Mouse (Mus musculus) natural killer cell, adult 2 months (primary cell): Measurements from ENCODE around the gene Egfem1.

Source experiments
- DNase-seq, 2 experiments: peaks; one replicate each; pipeline ENCODE4 v3.0.0; 2022; ENCODE audit warnings: low spot score in 2 of 2

The Egfem1 gene

DNA sequence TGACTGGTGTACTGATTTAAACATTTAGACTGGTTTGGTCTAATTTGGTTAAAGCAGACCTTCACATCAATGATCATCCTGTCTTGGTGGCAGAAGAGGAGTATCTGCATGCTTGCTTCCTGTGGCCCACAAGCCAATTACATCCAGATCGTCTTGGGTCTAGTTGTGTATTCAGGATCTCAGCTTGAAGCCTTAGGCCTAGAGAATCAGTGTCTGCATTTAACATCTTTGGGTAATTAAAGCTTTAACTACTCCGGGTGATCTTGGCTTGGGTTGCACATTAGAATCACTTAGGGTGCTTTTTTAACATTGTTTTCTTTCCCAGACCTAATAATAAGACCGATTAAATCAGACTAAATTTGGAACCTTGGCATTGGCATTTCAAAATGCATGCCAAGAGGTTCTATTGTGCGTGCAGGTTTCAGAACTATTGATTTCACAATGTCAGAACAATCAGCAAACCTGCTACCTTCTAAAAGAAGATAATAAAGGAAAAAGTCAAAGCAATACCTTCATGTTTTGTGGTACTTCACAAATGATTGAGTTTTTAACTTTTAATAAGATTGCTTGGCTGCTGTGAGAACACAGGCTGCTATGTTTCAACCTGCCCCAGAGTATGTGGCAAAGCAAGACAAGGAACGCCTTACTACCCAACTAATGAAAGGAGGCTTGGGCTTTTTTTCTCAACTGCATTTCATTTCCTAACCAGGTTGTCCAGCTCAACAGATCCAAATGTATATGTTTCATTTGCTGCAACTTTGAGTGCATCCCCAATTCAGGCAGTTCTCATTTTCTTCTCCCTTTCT, 496.4 kb downstream of the Egfem1 start:
- no peak for DNase-seq

DNA sequence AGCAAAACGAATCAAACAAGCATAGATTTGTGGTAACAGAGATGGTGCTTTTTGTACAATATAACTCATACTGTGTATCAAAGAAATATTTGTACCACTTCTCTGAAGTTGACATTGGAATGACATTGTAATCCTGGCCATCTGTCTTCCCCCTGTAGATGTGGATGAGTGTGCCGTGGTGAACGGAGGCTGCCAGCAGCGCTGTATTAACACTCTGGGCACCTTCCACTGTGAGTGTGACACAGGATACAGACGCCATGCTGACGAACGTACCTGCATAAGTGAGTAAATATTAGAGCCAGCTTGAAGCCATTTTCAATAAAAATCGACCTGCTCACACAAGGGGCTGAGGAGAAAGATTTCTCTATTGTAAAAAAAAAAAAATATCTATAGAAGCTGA, 500.9 kb downstream of the Egfem1 start:
- no peak for DNase-seq

DNA sequence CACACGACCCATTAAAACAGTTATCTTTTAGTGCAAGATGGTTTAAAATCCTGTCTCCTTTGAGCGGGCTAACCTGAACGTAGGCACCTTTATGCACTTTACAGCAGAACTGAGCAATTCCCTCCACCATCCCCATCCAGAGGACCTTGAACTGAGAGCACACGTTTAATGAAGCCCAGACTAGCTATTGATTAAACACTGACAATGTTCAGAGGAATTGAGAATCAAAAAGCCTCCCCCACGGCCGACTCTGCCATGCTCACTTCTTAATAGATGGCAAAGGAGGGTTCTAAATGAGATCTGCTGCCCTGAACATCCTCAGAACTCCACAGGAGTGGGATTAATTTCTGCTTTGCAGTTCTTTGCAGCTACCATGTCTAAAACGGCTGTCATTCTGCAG, 520.3 kb downstream of the Egfem1 start:
- DNase-seq: no peak

DNA sequence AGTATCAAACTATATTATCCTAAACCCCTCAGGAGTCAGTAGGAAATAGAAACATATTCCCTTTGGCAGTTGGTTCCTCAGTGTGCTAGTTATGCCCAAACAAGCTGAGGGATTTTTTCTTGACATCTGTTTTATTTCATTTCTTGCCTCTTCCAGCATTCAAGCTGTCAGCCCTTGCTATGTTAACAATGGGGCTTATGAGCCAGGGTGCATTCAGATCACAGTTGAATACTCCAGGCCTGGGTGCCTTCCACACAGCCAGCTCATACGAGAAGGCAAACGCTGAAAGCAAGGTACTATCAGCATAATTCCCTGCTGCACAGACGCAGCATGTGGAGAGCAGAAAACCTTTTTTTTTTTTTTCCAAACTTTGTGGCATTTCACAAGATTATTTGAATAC, 526.9 kb downstream of the Egfem1 start:
- DNase-seq: no peak

DNA sequence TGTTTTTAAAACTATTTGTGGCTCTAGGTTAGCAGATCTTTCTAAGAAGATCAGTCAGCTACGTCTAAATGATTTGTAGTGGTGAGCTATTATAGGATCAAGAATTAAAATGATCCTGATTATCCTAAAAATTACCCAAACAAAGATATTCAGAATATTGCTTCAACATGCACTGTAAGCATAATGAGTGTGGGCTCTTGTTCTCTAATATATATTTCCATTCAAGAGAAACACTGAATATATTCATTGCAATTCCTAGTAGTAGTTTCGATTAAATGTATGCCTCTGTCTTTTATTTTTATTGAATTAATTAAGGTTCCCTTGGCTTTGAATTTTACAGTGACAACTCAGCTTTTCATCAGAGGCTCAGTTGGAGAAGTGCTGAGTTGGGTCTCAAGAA, 527.4 kb downstream of the Egfem1 start:
- no peak for DNase-seq

DNA sequence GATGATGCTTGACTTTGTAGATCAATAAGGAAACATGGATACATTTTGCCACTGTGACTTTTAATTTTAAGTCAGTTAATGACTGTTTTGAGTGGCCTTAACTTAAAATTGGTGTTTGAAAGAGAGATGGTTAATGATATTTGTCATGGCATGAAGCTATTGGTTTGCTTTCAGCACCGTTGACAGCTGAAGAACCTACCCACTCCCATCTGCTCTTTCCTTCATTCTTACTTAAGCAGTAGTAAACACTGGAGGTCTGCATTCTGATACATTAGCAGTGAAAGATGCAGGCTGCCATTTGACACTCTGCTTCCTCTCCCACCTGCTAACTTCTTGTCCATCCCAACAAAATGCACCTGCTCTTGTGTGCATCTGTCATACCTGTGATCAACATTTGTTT, 537.8 kb downstream of the Egfem1 start:
- no peak for DNase-seq

DNA sequence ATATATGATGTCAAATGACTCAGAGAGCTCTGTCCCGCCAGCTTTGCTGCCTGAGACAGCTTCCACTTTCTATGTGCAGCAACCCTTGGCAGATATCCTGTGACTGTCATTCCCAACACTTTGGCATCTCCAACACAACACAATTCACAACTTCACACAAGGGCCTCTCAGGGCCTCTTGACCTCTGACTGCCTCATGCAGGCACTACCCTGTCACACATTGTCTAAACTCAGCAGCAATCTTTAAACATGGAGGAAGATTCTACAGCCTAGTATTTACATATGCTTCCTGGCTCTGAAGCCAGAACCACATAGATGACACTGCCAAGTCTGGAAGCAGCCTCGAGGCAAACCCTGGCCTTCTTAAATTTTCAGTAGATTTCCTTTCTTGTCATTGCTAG, 558.0 kb downstream of the Egfem1 start:
- DNase-seq: no peak

DNA sequence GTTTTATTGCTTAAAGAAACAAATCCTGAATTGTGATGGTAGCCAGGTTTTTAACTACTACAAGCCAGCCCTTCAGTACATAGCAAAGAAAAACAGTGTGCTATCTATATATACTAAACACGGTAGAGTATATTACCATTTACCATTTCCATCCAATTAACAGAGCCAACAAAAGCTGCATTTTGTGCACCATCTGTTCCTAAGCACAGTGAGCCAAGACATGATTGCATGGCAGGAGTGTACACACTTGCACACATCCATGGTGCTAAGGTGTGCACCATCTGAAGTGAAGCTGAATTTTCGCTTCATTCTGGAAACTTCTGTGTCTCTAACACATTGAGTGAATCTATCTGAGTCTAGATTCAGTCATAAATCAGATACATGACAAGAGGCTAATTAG, 585.0 kb downstream of the Egfem1 start:
- DNase-seq: no peak

DNA sequence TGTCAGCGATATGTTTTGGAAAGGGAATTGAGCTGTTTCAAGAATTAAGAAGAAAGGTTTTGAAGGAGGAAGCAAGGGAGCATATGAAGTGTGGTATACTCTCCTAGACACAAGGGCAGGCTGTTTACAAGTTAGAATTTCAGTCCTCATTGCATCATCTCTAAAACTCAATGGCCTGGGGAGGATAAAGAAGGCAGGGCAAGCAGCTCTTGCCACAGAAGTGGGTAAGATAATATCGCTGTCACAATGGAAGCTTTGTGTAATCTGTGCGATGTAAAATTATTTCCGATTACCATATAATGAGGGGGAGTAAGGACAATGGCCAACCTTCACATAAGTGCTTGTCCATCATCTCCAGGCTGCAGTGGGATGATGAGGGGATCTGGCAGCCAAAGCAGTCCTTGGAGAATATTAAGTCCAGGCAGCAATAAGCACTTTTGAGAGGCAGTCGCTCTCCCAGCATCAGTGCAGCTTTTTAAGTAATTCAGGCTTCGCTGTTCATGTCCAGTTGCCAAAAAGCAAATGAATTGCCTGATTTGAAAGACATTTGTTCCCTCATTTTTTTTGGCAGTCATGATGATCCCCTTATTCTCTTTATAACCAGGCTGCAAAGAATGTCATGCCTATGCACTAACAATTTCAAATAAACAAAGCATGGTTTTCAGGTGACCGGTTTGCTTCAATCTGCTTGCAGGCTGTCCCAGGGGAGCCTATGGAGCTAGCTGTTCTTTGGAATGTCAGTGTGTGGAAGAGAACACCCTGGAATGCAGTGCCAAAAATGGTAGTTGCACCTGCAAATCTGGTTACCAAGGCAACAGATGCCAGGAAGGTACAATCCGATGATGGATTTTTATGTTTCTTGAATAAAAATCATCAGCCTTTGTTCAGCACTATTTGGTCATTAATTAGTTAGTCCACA, 607.8 kb downstream of the Egfem1 start:
- DNase-seq: no peak

DNA sequence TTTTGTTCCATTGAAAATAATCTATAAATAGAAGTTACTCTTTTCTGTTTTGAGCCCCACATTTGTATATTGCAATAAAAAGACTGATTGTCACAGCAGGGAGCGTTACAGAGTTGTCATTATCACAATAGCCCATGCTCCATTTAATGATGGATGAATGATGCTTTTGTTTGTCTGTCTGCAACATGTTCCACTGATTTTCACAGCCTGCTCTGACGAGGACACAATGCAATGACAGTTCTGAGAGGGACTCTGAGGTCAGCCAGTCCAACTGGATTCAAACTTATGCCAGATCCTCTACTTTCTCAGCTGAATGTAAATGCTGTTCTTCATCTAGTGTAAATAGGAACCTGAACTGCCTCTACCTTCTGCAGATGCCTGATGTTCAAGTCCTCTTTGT, 619.3 kb downstream of the Egfem1 start:
- DNase-seq: no peak

DNA sequence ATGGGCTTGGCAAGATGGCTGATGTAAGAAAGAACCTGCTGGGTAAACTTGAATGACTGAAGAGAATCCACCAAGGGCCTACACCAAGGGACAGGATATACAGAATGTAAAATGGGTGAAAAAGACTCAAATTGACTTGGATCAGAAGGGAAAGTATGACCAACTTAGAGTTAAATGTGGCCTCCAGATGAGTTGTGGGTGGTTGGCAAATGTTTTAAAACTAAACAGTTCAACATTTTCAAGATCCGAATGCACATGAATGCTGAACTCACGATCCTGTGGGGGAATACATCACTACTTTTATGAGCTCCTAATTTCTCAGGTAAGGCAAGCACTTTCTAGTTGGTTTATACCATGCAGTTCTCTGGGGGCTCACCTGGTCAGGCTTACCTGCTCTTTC, 625.0 kb downstream of the Egfem1 start:
- no peak for DNase-seq

DNA sequence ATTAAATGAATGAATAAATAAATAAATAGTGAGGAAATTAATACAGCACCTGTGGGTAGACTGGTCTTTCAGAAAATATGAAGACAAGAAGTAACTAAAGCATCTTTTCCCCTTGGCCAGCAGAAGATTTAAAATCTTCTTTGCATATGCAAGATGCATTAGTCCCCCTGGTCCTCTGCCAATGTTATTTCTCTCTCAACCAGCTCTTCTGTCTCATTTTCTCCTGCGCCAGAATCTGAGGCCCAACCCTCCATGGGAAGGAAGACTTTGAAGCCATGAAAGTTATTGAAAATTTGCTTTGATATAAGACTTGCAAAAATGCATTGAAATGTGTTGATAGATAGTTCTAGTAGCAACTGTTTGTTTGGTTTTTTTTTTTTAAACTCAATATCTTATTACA, 625.6 kb downstream of the Egfem1 start:
- no peak for DNase-seq

DNA sequence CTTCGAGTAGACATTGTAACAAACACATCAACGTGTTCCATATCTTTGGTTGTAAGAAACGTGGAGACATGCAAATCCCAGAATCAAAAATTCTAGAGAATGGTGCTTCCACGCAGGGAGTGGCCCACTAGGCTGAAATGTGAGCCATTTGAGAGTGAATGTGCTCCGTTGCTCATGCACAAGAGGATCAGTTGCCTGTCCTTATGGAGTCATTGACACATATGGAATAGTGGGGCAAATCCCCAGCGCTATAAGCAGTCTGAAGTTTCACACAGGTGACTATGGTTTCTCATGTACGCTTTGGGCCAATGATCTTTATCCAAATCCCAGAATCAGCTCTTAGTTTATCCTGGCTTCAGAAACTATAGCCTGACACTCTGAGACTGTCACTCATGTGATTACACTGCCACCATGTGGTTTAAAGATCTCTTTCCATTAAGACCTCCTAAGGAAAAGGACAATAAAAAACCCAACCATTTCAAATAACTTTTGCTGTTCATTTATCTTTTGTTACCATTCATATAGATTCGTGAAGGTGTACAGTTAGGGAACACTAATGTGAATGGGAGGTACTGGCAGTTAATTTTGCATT, 644.6 kb downstream of the Egfem1 start:
- DNase-seq: no peak

DNA sequence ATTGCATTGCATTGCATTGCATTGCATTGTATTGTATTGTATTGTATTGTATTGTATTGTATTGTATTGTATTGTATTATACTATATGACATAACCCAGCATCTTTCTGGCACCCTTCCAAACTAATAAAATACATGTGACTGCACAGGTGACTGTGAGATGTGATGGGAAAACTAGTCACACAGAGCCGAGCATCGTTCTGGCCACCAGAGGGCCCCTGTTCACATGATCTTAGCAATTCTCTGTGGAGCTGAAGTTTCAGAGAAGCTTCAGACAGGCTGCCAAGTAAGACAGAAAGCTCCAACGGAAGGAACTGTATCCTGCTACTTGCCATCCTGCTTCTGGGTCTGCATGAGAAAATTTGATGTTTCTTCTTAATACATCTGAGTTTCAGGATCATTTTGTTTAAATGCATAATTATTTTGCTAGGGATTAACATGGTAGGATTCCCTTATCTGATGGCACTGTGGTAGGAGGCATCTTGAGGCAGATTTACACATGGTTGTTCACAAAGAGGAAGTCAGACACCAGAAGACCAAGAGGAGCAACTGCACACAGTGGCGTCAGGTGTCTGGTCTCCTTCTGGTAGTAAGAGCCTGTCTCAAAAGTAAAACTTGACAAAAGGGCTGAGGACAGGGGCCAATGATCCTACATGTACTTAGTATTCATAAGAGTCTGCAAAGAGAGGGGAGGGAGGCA, 648.4 kb downstream of the Egfem1 start:
- no peak for DNase-seq

DNA sequence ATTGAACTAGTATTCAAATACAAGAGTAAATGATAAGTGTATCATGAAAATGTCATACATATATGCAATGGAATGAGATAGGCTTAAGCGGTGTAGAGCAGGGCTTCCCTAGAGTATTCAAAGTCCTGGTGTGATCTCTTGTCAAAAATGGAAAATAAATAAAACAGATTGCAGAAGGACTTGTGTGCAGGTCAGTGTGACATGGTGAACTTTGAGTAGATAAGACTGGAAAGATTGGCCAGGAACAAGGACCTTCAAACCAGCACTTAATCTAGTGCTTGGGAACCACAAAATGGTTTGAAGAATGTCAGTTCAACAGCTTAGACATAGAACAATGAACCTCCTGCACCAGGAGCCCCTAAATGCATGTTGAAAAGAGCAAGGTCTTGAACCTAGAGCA, 649.7 kb downstream of the Egfem1 start:
- DNase-seq: no peak

DNA sequence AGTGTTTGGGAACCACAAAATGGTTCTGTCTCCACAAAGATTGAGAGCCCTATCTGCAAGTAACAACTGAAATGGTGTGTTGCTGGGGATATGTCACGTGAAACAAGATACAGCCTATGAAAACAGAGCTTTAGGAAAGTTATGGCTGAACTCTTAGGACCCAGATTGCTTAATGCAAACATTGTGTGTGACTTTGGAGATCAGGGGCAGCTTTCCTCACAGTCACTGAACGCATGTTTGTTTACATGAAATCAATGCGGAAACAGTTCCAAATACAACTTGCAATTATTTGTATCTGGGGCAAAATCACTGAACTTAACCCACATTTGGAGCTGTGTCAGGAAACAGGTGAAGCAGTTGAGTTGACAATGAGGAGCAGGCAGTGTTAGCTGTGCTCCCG, 650.8 kb downstream of the Egfem1 start:
- DNase-seq: no peak

DNA sequence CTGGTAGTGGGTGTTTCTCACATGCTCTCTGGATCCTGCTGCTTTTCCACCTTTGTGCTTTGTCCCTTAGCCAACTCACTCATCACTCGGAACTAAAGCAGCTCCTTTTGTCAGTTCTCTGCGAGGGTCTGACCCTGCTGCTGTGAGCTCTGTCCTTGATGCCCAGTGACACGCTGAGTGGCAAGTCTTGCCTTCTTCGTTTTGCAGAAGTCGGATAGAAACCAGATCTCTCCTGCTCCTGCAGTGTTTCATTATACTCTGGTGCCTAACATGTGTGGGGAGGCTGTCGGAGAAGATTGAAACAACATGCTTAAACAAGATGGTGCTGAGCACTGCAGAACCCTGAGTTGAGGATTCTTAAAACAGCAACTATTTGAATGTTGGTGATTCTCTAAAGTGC, 652.4 kb downstream of the Egfem1 start:
- DNase-seq: no peak

DNA sequence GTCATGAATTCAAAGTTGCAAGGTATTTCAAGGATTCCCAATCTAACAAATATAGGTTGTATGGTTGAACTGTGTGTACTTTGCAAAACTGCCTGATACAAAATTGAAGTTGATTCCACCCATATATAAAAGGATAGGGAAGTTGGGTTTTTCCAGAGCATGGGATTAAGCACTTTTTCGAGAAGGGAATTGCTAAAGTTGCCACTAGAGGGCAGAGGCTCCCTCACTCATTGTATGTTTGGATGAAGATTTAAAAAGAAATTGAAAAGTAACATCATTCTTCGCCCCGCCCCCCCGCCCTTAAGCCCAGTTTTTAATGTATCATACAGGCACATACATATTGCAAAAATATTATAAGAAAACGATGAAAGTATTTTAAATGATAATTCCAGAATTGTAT, 657.5 kb downstream of the Egfem1 start:
- no peak for DNase-seq
